Mouse (Mus musculus) neural tube, embryonic 15.5 days (tissue): ENCODE results near the gene 6820408C15Rik. TPM values are rescaled to one million over a fixed set of nuclear protein-coding genes. Genes with fewer than 3 reads are reported as not detected.

Experiments used
- ATAC-seq: fragments of 200-750 bp; cut with Nextera tagmentation; 2 replicates; pipeline ENCODE4 v1.8.0; 2017; ENCODE audit warnings: mild to moderate bottlenecking, moderate TSS enrichment, moderate library complexity; ENCODE audit not compliant: low FRiP score
- H3K27ac ChIP-seq: fragments of 300-500 bp; sonication (generic); replicated peaks from 2 replicates; pipeline ENCODE4 v1.5.1; 2015; ENCODE audit warnings: mild to moderate bottlenecking, inconsistent platforms
- H3K27me3 ChIP-seq: fragments of 300-500 bp; sonication (generic); replicated peaks from 2 replicates; pipeline ENCODE4 v1.6.1; 2015; ENCODE audit warnings: inconsistent platforms
- H3K36me3 ChIP-seq: fragments of 300-500 bp; sonication (generic); 2 replicates; pipeline ENCODE4 v1.6.1; 2015; ENCODE audit warnings: inconsistent platforms
- H3K4me1 ChIP-seq: fragments of 300-500 bp; sonication (generic); 2 replicates; pipeline ENCODE4 v1.6.1; 2015; ENCODE audit warnings: inconsistent platforms
- H3K4me2 ChIP-seq: fragments of 300-500 bp; sonication (generic); 2 replicates; pipeline ENCODE4 v1.6.1; 2015; ENCODE audit warnings: inconsistent platforms, mild to moderate bottlenecking, moderate library complexity
- H3K4me3 ChIP-seq: fragments of 300-500 bp; sonication (generic); replicated peaks from 2 replicates; pipeline ENCODE4 v1.5.1; 2015; ENCODE audit warnings: mild to moderate bottlenecking, inconsistent platforms
- H3K9ac ChIP-seq: fragments of 300-500 bp; sonication (generic); replicated peaks from 2 replicates; pipeline ENCODE4 v1.6.1; 2015; ENCODE audit warnings: mild to moderate bottlenecking, inconsistent platforms
- H3K9me3 ChIP-seq: fragments of 300-500 bp; sonication (generic); replicated peaks from 2 replicates; pipeline ENCODE4 v1.6.1; 2016; ENCODE audit warnings: inconsistent platforms
- WGBS: fragments of 180-500 bp; shearing (Covaris S2); methylation state at CpG from one replicate; pipeline ENCODE4 v1.1.7; 2015; ENCODE audit warnings: mixed read lengths; 5-methylcytosine and 5-hydroxymethylcytosine counted together
- polyA plus RNA-seq: library from polyadenylated mRNA; unstranded; fragments of >200 nt; fragmentation: Nextera tagmentation; extraction: Ambion mirVana; gene quantifications from 2 replicates; pipeline ENCODE4 v1.2.1, GENCODE M21; 2015

Gene 6820408C15Rik
- 1.2 and 1.5 TPM in 2 replicates for polyA plus RNA-seq

DNA sequence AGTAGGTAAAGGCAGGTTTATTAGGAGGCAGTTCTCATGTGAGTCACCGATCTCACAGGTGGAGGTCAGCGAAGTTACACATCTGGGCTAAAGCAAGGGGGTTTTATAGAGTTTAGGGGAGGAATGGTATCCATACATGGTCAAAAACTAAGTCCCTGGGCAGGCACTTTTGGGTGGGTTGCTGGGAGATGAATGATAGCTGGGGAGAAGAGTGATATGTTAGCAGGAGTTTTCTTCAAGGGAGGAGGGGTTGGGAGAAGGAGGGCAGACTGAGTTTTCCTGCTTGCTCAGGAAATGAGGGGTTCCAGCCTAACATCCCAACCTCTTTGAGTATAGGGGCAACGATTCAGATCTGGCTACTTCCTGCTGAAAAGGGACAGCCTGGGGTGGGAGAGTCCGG is at the start of gene 6820408C15Rik:
6820408C15Rik (plus strand) TSS at position 301 of the 400 bp plus-strand sequence.
- Histone ChIP-seq H3K4me3 (peak within 1 kb of the TSS; percentile 86), H3K9ac (peak within 1 kb of the TSS; percentile 86), H3K36me3 (no peaks in the 10 kb centered on the region; the same call in 1 of the 2 replicates), H3K9me3 (no peaks in the 10 kb centered on the region), H3K27me3 (no peaks in the 10 kb centered on the region), H3K4me2 (peak within 1 kb of the TSS; percentile 91), H3K27ac (peak within 1 kb of the TSS; percentile 98), H3K4me1 (peaks cover 44% of the 10 kb centered on the region)
- 28% methylated on average over 4 of the region's 4 CpGs for WGBS
- ATAC-seq, result peak; percentile 1; the same call in 1 of the 2 replicates

DNA sequence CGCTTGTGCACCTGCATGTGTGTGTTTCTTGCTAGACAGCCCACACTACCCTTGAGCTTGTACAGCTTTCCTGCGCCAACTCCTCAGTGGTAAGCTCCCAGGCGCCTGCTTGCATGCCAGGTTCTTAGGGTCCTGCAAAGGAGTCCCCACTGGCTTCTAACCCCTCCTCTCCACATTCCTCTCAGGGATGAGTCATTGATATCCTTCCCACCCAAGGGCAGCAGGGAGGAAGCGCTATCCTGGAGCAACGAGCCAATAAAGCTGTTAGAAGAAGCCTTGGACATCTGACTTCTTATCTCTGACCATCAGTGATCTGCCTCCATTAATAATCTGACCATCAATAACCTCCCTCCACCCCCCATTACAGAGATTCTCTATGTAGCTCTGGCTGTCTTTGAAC is 47.5 kb upstream of the 6820408C15Rik start:
- H3K4me3 ChIP-seq, result no peak overlapping the region
- peaks cover 8% of the 10 kb centered on the region for H3K4me1 ChIP-seq
- no peaks in the 10 kb centered on the region for H3K36me3 ChIP-seq
- WGBS, result 81% methylated on average over 5 of the region's 5 CpGs
- no peaks in the 10 kb centered on the region for H3K9me3 ChIP-seq
- H3K27ac ChIP-seq, result no peak overlapping the region
- H3K27me3 ChIP-seq, result no peaks in the 10 kb centered on the region
- H3K4me2 ChIP-seq, result no peak overlapping the region
- no peak for ATAC-seq
- H3K9ac ChIP-seq, result no peak overlapping the region

DNA sequence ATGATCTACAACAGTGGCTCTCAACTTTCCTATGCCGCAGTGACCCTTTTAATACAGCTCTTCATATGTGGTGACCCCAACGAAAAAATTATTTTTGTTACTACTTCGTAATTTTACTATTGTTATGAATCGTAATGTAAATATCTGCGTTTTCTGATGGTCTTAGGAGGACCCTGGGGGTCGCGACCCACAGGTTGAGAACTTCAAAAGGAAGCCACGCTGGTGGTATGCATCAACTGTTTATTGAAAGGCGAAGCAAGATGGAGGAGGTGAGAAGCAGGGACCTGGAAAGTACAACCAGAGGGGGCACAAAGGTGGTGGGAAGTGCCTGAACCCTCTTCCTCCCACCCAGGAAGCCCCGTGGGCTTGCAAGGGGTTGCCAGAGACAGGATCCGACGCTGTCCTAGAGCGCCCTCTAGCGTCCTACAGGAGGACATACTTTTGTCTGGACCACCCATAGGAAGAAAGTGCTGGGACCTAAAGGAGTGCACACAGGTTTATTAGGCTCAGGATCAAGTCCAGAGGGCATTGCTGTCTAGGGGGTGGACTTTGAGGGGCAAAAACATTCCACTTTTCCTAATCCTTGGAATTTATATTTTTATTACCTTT is 46.8 kb upstream of the 6820408C15Rik start:
- Histone ChIP-seq H3K4me3 (no peak overlapping the region), H3K9ac (no peak overlapping the region), H3K27me3 (no peaks in the 10 kb centered on the region), H3K9me3 (no peaks in the 10 kb centered on the region), H3K36me3 (no peaks in the 10 kb centered on the region), H3K27ac (no peak overlapping the region), H3K4me1 (peaks cover 7% of the 10 kb centered on the region), H3K4me2 (0 out of 2 replicates have a peak overlapping the region, but pooled peaks have one; percentile 7)
- peak; percentile 49; the same call in 1 of the 2 replicates for ATAC-seq
- 36% methylated on average over 14 of the region's 14 CpGs for WGBS

DNA sequence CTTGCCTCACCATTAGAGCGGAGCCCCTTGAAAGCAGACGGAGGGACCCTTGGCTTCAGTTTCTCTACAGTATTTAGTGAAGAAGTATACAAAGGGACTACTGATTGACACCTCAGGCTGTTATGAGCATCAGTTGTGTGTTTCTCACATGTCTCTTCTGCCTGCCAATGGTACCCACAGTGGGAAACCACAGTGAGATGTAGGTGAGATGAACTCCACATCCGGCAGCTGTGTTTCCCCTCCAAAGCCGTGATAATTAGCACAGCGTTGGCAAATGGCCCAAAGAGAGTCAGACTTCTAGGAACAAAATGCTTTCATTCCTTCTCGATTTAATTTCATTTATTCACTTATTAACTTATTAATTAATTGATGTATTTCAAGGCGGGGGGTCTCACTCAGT is 43.3 kb upstream of the 6820408C15Rik start:
- WGBS, result 77% methylated on average over 7 of the region's 7 CpGs
- no peak overlapping the region for H3K4me3 ChIP-seq

DNA sequence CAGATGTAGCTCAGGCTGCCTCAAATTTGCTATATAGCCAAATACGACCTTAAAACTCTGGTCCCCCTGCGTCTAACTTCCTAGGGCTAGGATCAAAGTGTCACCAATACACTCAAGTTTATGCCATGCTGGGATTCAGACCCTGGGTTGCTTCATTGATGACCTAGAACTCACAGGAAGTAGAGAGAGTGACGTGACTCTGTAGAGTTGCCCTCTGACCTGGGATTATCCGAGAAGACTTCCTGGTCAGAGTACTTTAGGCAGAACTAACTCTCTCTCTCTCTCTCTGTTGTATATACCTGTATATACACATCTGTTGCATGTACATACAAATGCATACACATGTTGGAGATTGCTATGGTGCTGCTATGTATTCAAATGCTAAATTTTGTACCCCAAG is 42.7 kb upstream of the 6820408C15Rik start:
- Histone ChIP-seq H3K9me3 (no peaks in the 10 kb centered on the region), H3K36me3 (no peaks in the 10 kb centered on the region), H3K4me2 (no peak overlapping the region), H3K9ac (no peak overlapping the region), H3K27me3 (no peaks in the 10 kb centered on the region), H3K4me1 (peaks cover 29% of the 10 kb centered on the region), H3K4me3 (no peak overlapping the region), H3K27ac (no peak overlapping the region)
- WGBS, result 79% methylated on average over 4 of the region's 4 CpGs
- no peak for ATAC-seq

More for the DNA sequence above, 43.3 kb upstream of the 6820408C15Rik start:
- Histone ChIP-seq H3K4me2 (no peak overlapping the region), H3K36me3 (no peaks in the 10 kb centered on the region), H3K4me1 (peaks cover 29% of the 10 kb centered on the region), H3K27me3 (no peaks in the 10 kb centered on the region), H3K9me3 (no peaks in the 10 kb centered on the region), H3K9ac (no peak overlapping the region), H3K27ac (no peak overlapping the region)
- ATAC-seq, result no peak

DNA sequence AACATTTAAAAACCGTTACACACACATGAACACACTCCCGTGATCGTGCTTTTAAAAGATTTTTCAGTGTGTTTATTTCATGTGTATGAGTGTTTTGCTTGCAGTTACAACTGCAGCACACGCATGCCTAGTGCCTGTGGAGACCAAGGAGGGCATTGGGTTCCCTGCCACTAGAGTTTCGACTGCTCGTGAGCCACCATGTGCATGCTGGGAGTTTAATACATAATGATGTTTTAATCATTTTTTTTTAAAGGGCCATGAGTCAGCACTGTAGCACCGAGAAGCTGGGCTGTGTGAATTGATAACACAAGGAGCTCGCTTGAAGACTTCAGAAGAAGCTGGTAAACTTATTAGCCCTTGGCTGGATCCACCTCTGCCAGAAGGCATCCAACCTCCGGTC is 41.8 kb upstream of the 6820408C15Rik start:
- no peak overlapping the region for H3K4me3 ChIP-seq
- H3K27me3 ChIP-seq, result no peaks in the 10 kb centered on the region
- H3K9me3 ChIP-seq, result no peaks in the 10 kb centered on the region
- no peaks in the 10 kb centered on the region for H3K36me3 ChIP-seq
- H3K27ac ChIP-seq, result no peak overlapping the region
- peaks cover 29% of the 10 kb centered on the region for H3K4me1 ChIP-seq
- 85% methylated on average over 9 of the region's 9 CpGs for WGBS
- H3K4me2 ChIP-seq, result no peak overlapping the region
- no peak overlapping the region for H3K9ac ChIP-seq
- ATAC-seq, result no peak

DNA sequence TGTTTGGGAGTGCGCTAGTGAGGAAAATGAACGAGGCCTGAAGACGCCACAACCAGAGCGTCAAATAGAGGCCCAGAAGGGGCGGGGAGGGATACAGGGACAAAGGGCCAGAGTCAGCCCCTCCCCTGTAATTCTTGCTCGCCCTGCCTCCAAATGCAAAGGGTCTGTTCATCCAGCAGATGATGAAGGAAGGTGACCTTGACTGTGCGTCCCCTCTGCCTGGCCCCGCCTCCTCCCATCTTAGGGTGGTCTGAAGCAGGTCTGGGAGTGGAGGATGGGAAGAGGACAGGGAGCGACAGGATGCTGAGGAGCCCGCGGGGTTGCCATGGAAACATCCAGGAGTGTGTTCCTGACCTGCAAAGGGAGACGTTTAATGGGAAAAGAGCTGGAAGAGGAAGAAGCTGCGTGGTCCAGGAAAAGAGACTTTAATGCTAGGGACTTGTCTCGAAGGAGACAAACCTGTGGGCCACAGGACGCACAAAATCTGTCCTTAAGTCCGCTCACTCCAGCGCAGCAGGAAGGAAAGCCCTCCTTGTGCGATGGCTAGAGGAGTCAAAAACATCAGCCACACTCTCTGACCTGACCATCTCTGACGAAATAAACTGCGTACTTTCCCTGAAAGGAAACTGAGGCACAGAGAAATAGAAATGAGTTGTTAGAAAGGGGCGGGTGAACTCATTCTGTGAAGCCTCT is 39.6 kb upstream of the 6820408C15Rik start:
- Histone ChIP-seq H3K36me3 (no peaks in the 10 kb centered on the region), H3K4me1 (peaks cover 26% of the 10 kb centered on the region), H3K27me3 (no peaks in the 10 kb centered on the region), H3K4me2 (peak overlapping the region; percentile 63), H3K9ac (peak overlapping the region; percentile 53), H3K4me3 (peak overlapping the region; percentile 43), H3K27ac (peak overlapping the region; percentile 86), H3K9me3 (no peaks in the 10 kb centered on the region)
- WGBS, result 2% methylated on average over 21 of the region's 21 CpGs
- peak; percentile 91 for ATAC-seq

DNA sequence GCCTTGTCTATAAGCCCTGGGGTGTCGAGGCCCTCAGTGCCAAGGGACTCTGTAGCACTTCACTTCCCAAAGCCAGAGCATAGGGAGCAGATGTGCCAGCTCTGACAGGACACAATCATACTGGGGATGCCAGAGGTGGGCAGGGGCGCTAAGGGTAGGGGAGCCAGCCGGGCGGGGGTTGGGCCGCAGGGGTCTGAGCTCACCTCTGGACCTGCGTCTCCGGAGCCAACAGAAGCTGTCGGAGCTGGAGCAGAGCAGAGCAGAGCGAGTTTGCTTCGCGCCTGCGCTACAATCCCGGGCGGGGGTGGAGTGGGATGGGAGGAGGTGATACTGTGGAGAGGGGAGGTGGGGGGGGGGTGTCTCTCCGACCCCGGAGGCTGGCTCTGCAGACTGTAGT is 39.0 kb upstream of the 6820408C15Rik start, which contains the start of gene Nrsn2:
Nrsn2 (minus strand) TSS at position 294 of the 397 bp plus-strand sequence.
- no peaks in the 10 kb centered on the region for H3K36me3 ChIP-seq
- under 1% methylated on average over 16 of the region's 16 CpGs for WGBS
- peak within 1 kb of the TSS; percentile 43 for H3K4me3 ChIP-seq
- H3K27ac ChIP-seq, result peak within 1 kb of the TSS; percentile 86
- H3K9me3 ChIP-seq, result no peaks in the 10 kb centered on the region
- ATAC-seq, result peak; percentile 90
- H3K27me3 ChIP-seq, result no peaks in the 10 kb centered on the region
- peak within 1 kb of the TSS; percentile 53 for H3K9ac ChIP-seq
- H3K4me1 ChIP-seq, result peaks cover 26% of the 10 kb centered on the region
- peak within 1 kb of the TSS; percentile 63 for H3K4me2 ChIP-seq

DNA sequence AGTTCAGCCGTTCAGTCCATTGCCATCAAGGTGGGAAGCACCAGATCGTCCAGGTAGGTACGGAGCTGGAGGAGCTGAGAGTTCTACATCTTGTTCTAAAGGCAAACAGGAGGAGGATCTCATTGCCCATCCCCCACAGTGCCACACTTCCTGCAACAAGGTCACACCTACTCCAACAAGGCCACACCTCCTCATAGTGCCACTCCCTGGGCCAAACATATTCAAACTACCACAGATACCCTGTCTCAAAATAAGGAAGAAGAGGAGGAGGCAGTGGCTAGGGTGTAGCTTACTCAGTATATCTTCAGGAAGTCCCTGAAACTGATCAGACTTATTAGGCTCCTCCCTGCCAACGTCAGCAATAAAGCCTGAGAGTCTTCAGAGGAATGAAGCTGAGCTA is 31.2 kb upstream of the 6820408C15Rik start:
- H3K27me3 ChIP-seq, result no peaks in the 10 kb centered on the region
- no peak overlapping the region for H3K4me3 ChIP-seq
- no peaks in the 10 kb centered on the region for H3K36me3 ChIP-seq
- no peaks in the 10 kb centered on the region for H3K9me3 ChIP-seq
- no peaks in the 10 kb centered on the region for H3K4me1 ChIP-seq
- no peak overlapping the region for H3K9ac ChIP-seq
- 83% methylated on average over 4 of the region's 4 CpGs for WGBS
- no peak for ATAC-seq
- H3K4me2 ChIP-seq, result no peak overlapping the region
- no peak overlapping the region for H3K27ac ChIP-seq

DNA sequence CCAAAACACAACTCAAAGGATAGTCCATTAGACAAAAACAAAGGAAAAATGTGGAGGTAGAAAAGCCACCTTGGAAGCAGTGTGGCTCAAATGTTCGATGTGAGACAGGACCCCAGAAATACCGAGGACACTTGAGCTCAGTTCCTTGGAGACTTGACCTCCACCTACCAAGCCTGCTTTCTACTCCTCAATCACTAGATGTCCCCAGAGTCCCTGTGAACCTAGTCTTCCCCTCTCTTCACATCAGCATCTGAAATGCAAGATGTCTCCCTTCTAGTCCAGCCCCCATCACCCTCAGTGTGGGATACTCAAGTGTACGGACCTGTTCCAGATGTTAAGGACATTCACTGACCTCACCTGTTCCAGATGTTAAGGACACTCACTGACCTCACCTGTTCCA is 22.6 kb upstream of the 6820408C15Rik start:
- H3K4me1 ChIP-seq, result peaks cover 26% of the 10 kb centered on the region
- H3K4me3 ChIP-seq, result no peak overlapping the region
- ATAC-seq, result no peak
- H3K9me3 ChIP-seq, result no peaks in the 10 kb centered on the region
- 8% methylated on average over 3 of the region's 3 CpGs for WGBS
- no peaks in the 10 kb centered on the region for H3K27me3 ChIP-seq
- H3K36me3 ChIP-seq, result no peaks in the 10 kb centered on the region
- H3K9ac ChIP-seq, result no peak overlapping the region
- no peak overlapping the region for H3K4me2 ChIP-seq
- 0 out of 2 replicates have a peak overlapping the region, but pooled peaks have one; percentile 1 for H3K27ac ChIP-seq

DNA sequence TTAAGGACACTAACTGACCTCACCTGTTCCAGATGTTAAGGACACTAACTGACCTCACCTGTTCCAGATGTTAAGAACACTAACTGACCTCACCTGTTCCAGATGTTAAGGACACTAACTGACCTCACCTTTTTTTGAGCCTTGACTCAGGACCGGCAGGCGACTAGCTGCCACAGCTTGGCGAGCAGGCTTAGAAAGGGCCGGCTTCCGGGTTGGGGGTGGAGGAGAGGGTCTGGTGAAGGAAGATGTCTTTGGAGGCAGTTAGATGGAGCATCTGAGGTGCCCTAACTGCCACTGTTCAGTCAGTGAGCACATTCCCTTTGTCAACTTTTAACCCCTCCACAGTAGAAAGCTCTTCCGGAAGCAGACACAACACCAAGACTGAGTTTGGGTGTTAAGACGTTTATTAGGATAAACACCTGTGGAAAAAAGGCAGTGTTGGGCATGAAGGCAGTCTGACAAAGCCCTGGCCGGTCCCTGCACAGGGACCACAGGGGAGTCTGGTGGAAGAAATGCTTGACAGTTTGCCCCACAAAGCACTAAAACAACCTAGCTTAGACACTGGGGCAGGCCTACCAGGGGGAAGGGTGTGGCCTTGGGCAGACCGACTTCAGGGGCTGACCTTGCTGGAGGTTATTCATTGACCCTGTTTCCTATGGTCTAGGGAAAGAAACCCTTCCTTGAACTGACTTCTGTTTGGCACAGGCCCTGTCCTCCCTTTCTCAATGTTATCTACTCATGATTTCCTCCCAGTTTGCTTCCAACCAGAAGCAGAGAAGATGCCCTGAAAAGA is 22.0 kb upstream of the 6820408C15Rik start:
- Histone ChIP-seq H3K36me3 (no peaks in the 10 kb centered on the region), H3K27ac (0 out of 2 replicates have a peak overlapping the region, but pooled peaks have one; percentile 0), H3K4me1 (peaks cover 26% of the 10 kb centered on the region), H3K4me2 (peak overlapping the region; percentile 82), H3K4me3 (no peak overlapping the region), H3K9ac (no peak overlapping the region; the same call in 1 of the 2 replicates), H3K27me3 (no peaks in the 10 kb centered on the region), H3K9me3 (no peaks in the 10 kb centered on the region)
- ATAC-seq, result no peak
- 62% methylated on average over 9 of the region's 9 CpGs for WGBS
